Mouse (Mus musculus): ENCODE results near the gene Fthl17b.
A peak's percentile ranks its signal among the peaks of the same experiment; 100 is the strongest.
"Not testable (repeated sequence)": the region's sequence is repeated elsewhere in the genome, so short reads cannot be mapped to it uniquely, and the experiment has no call there.

Fthl17b gene

GRCm38 (mm10) chrX:8962875-8963274 lies at the start of gene Fthl17b:
Fthl17b (minus strand) TSS chrX:8962975.
- not testable (repeated sequence) for DNase-seq (ENCODE audit: low spot score)

- DNase-seq (ENCODE audit: low spot score), result not testable (repeated sequence)
Observed at GRCm38 (mm10) chrX:8986655-8987054, 23.9 kb upstream of the Fthl17b start, which contains the start of gene Fthl17d. Fthl17d (minus strand) TSS chrX:8986755.

GRCm38 (mm10) chrX:8976459-8976858 lies 13.7 kb upstream of the Fthl17b start, which contains the start of gene Fthl17c:
Fthl17c (minus strand) TSS chrX:8976559.
- not testable (repeated sequence) for DNase-seq (ENCODE audit: low spot score)

GRCm38 (mm10) chrX:8964618-8965017 lies 1.8 kb upstream of the Fthl17b start:
- not testable (repeated sequence) for DNase-seq (ENCODE audit: low spot score)

- peak; percentile 73 for DNase-seq (ENCODE audit: low spot score)
Observed at GRCm38 (mm10) chrX:8948130-8948805, 14.5 kb downstream of the Fthl17b start.

- DNase-seq (ENCODE audit: low spot score), result no peak
Observed at GRCm38 (mm10) chrX:8944041-8944440, 18.7 kb downstream of the Fthl17b start.

- no peak for DNase-seq (ENCODE audit: low spot score)
Observed at GRCm38 (mm10) chrX:8927308-8927707, 35.5 kb downstream of the Fthl17b start.

- DNase-seq (ENCODE audit: low spot score), result no peak
Observed at GRCm38 (mm10) chrX:8921813-8922607, 40.8 kb downstream of the Fthl17b start.

- no peak for DNase-seq (ENCODE audit: low spot score)
Observed at GRCm38 (mm10) chrX:8921080-8921479, 41.7 kb downstream of the Fthl17b start.
